Mouse (Mus musculus) spleen, adult 2 months (tissue): Measurements from ENCODE around the gene Nfkbia.

Source experiments
- CTCF ChIP-seq: fragments of 200-500 bp; IDR thresholded peaks from 2 replicates; pipeline ENCODE4 v1.5.1; 2011; ENCODE audit warnings: mild to moderate bottlenecking, inconsistent platforms; ENCODE audit not compliant: insufficient read depth, insufficient read length, insufficient replicate concordance; ENCODE audit errors: extremely low read depth
- POLR2A ChIP-seq: fragments of 200-500 bp; IDR thresholded peaks from 2 replicates; pipeline ENCODE4 v1.6.1; 2011; ENCODE audit warnings: low read depth, low read length, inconsistent platforms

DNA sequence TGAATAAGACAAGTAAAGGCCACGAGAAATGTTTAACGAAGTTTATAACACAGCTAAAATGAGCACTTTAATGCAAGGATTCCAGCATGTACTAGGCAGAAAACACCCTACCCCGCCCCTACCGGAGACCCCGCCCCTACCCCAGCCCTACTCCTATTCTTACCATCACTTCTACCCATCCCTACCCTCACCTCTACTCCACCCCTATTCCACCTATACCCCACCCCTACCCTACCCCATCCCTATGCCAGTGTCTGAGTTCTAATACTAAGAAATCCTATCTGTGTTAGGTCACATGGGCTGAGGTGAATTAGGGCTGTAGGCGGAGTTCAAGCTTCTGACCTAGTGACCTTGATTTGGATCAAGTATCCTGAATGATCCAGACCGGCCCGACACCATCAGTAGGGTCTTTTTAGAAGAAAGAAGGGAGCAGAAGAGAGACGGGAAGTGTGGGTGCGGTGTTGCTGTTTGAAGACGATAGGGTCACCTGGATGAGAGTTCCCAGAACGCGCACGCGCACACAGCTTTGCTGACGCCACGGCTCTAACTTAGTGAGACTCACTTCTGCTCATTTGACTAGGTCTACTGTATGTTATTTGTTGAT is 15.0 kb upstream of the Nfkbia start:
- TF ChIP-seq CTCF: no peak
- TF ChIP-seq POLR2A: no peak
